Mouse (Mus musculus) midbrain, embryonic 15.5 days (tissue): ENCODE results near the gene Acer3. TPM values are rescaled to one million over a fixed set of nuclear protein-coding genes. Genes with fewer than 3 reads are reported as not detected.

Source experiments
- ATAC-seq: fragments of 200-750 bp; cut with Nextera tagmentation; replicated peaks from 2 replicates; pipeline ENCODE4 v1.8.0; 2017; ENCODE audit warnings: moderate TSS enrichment
- H3K27ac ChIP-seq: fragments of 300-500 bp; sonication (generic); 2 replicates; pipeline ENCODE4 v1.5.1; 2015; ENCODE audit warnings: mild to moderate bottlenecking, inconsistent platforms
- H3K27me3 ChIP-seq: fragments of 300-500 bp; sonication (generic); replicated peaks from 2 replicates; pipeline ENCODE4 v1.6.1; 2015; ENCODE audit warnings: inconsistent platforms
- H3K36me3 ChIP-seq: fragments of 300-500 bp; sonication (generic); replicated peaks from 2 replicates; pipeline ENCODE4 v1.6.1; 2015; ENCODE audit warnings: inconsistent platforms
- H3K4me1 ChIP-seq: fragments of 300-500 bp; sonication (generic); 2 replicates; pipeline ENCODE4 v1.6.1; 2015; ENCODE audit warnings: inconsistent platforms
- H3K4me2 ChIP-seq: fragments of 300-500 bp; sonication (generic); 2 replicates; pipeline ENCODE4 v1.6.1; 2015; ENCODE audit warnings: inconsistent platforms, mild to moderate bottlenecking, moderate library complexity
- H3K4me3 ChIP-seq: fragments of 300-500 bp; sonication (generic); 2 replicates; pipeline ENCODE4 v1.5.1; 2015; ENCODE audit warnings: mild to moderate bottlenecking, inconsistent platforms
- H3K9ac ChIP-seq: fragments of 300-500 bp; sonication (generic); 2 replicates; pipeline ENCODE4 v1.6.1; 2015; ENCODE audit warnings: mild to moderate bottlenecking, inconsistent platforms
- H3K9me3 ChIP-seq: fragments of 300-500 bp; sonication (generic); 2 replicates; pipeline ENCODE4 v1.6.1; 2016; ENCODE audit warnings: inconsistent platforms
- WGBS: fragments of 180-500 bp; shearing (Covaris S2); methylation state at CpG from one replicate; pipeline ENCODE4 v1.1.7; 2015; ENCODE audit warnings: mixed read lengths; 5-methylcytosine and 5-hydroxymethylcytosine counted together
- polyA plus RNA-seq: library from polyadenylated mRNA; unstranded; fragments of >200 nt; fragmentation: Nextera tagmentation; extraction: Ambion mirVana; gene quantifications from 2 replicates; pipeline ENCODE4 v1.2.1, GENCODE M21; 2015

The Acer3 gene
- polyA plus RNA-seq, 1 experiment from 2014 or later, result 18.3 TPM

- whole genome bisulfite sequencing, result 79% methylated on average over 4 of the region's 4 CpGs
- no peaks in the 10 kb centered on the region for H3K36me3 ChIP-seq
- no peak overlapping the region for H3K9ac ChIP-seq
- H3K4me1 ChIP-seq, result no peaks in the 10 kb centered on the region
- ATAC-seq, result no peak
- H3K9me3 ChIP-seq, result no peaks in the 10 kb centered on the region
- H3K27ac ChIP-seq, result no peak overlapping the region
- H3K4me3 ChIP-seq, result no peak overlapping the region
- H3K4me2 ChIP-seq, result no peak overlapping the region
- H3K27me3 ChIP-seq, result no peaks in the 10 kb centered on the region
These were observed 118.1 kb downstream of the Acer3 start for GRCm38 (mm10) chr7:98202946-98203345.

- ATAC-seq, result no peak
- no peak overlapping the region for H3K27ac ChIP-seq
- WGBS, result 80% methylated on average over 5 of the region's 5 CpGs
- no peak overlapping the region for H3K9ac ChIP-seq
- H3K4me1 ChIP-seq, result no peaks in the 10 kb centered on the region
- H3K4me3 ChIP-seq, result no peak overlapping the region
- H3K27me3 ChIP-seq, result 0 out of 2 replicates have a peak, but pooled peaks cover under 1% of the 10 kb centered on the region
- no peaks in the 10 kb centered on the region for H3K36me3 ChIP-seq
- no peaks in the 10 kb centered on the region for H3K9me3 ChIP-seq
- no peak overlapping the region for H3K4me2 ChIP-seq
These were observed 119.4 kb downstream of the Acer3 start for GRCm38 (mm10) chr7:98201493-98202028.

DNA sequence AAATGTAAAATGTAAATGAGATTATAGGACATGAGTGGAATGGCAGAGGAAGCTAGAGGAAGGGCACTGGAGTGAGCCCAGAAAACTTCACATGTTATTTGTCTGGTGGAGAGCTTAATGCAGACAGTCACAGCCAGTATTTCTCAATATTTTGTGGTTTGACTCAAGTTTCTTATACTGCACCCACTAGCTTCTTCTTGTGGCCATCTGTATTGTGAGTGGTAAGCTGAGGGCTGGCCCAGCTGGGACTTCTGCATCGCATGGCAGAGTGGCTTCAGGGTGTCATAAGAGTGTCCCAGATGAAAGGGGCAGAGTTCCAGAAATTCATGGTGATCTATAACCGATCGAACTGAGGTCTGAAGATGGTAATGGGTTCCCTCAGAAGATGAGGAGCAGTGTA, 120.6 kb downstream of the Acer3 start:
- Histone ChIP-seq H3K9me3 (no peaks in the 10 kb centered on the region), H3K36me3 (no peaks in the 10 kb centered on the region), H3K9ac (no peak overlapping the region), H3K4me2 (no peak overlapping the region), H3K27me3 (peaks cover 12% of the 10 kb centered on the region), H3K4me3 (no peak overlapping the region), H3K27ac (no peak overlapping the region), H3K4me1 (no peaks in the 10 kb centered on the region)
- ATAC-seq, result no peak
- 82% methylated on average over 3 of the region's 3 CpGs for WGBS

DNA sequence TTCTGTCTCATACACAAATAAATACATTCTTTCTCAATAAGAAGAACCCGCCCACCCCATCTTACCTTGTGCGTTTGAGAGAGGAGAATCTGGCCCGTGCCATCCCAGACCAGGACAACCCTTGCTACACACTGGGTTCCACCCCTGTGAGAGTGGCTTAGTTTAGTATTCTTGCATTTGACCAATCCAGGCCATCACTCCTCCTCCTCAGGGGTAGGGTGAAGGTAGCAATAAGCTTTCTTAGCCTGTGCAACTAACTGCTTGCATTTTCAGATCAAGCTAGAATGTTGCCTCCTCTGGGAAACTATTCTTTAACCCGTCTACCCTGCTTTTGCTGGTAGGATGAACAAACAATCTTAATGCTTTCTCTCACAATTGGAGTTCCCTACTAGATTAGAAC, 121.6 kb downstream of the Acer3 start, which contains the start of gene B3gnt6:
B3gnt6 (minus strand) TSS at position 101 of the 400 bp plus-strand sequence.
- 88% methylated on average over 4 of the region's 4 CpGs for WGBS
- Histone ChIP-seq H3K27ac (no peak within 1 kb of the TSS), H3K27me3 (peaks cover 22% of the 10 kb centered on the region), H3K9ac (no peak within 1 kb of the TSS), H3K4me3 (no peak within 1 kb of the TSS), H3K9me3 (no peaks in the 10 kb centered on the region), H3K4me1 (peaks cover 2% of the 10 kb centered on the region; the same call in 1 of the 2 replicates), H3K4me2 (no peak within 1 kb of the TSS), H3K36me3 (no peaks in the 10 kb centered on the region)
- no peak for ATAC-seq

DNA sequence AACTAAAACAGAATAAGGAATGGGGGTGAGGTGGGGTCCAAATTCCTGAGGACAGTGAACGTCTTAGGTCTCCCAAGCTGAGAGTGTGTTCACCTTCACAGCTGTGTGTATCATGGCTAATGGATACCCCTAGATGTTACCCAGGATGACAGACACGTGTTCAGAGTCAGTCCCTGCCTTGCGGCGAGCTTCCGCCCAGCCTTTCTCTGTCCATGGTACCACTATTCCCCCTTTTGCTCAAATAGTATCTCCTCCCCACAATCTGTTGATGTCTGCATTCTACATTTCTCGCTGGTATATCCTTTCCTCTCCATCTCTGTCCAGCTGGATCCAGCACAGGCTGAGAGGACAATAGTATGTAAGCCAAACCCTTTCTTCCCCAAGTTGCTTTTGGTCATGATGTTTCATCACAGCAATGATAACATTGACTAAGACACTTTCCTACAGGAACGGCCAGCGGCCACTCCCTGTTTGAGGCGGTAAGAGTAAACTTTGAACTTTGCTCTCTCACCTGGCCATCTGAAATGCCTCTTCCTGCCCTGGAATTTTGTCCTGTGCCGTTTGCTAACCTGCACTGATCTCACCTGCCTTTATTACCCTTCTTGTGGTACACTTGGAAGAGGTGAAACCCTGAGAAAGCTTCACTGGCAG, 125.7 kb downstream of the Acer3 start:
- Histone ChIP-seq H3K9me3 (no peaks in the 10 kb centered on the region), H3K4me3 (no peak overlapping the region), H3K4me2 (no peak overlapping the region), H3K9ac (no peak overlapping the region), H3K36me3 (no peaks in the 10 kb centered on the region), H3K4me1 (peaks cover 16% of the 10 kb centered on the region), H3K27me3 (peaks cover 58% of the 10 kb centered on the region), H3K27ac (no peak overlapping the region)
- no peak for ATAC-seq
- 49% methylated on average over 10 of the region's 10 CpGs for WGBS

DNA sequence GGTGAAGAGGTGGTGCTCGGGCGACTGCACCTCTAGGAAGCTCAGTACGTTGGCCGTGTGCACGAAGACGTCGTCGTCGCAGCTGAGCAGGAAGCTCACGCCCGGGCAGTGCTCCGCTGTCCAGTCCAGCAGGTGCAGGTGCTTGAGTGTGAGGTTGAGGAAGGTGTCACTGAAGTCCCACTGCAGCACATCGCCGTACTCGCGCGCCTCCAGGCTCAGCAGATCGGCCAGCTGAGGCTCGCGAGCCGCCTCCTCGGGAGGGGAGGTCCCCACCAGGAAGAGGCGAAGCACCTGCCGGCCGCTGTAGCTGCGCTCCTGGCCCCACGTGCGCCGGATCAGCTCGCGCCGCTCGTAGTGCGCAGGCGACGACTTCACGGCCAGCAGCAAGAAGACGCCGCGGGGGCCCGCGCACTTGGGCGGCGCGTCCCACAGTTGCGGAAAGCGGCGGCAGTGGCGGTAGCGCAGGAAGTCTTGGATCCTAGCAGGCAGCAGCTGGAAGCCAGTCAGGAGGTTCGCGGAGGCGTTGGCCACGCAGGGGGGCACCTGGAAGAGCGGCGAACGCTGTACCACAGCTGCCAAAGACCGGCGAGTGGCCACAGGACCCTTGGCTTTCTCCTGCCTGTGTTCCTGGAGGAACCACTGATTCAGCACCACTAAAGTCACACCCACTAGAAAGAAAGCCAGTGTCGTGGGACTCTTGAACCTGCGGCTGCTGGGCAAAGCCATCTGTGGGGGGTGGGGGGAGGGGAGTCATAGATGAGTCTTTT, 126.8 kb downstream of the Acer3 start:
- Histone ChIP-seq H3K27ac (no peak overlapping the region), H3K36me3 (no peaks in the 10 kb centered on the region), H3K4me1 (peaks cover 16% of the 10 kb centered on the region), H3K4me3 (peak overlapping the region; percentile 45), H3K9ac (peak overlapping the region; percentile 37), H3K27me3 (peaks cover 58% of the 10 kb centered on the region), H3K4me2 (peak overlapping the region; percentile 91), H3K9me3 (no peaks in the 10 kb centered on the region)
- peak; percentile 71 for ATAC-seq
- WGBS, result 1% methylated on average over 61 of the region's 61 CpGs

DNA sequence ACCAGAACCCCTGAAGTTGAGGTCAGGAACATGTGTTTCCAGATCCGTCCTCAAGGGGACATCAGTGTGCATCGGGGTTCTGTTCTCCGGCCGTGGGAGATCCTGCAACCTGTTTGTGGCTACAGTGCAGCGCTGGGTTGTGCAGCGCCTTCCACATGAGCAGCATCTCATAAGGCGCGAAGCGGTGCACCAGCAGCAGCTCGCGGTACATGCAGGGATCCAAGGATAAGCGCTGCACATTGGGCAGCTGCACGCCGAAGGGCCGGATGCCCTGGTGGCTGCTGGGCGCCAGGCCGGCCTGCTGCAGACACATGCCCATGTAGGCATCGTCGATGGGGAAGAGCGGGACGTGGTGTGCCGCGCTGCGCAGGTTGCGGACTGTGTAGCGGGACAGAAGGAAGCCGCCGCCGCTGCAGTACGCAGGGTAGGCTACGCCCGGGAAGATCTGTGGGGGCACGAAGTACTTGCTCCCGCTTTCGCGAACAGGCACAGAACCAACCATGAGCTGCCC, 127.4 kb downstream of the Acer3 start:
- WGBS, result 3% methylated on average over 36 of the region's 36 CpGs
- H3K4me1 ChIP-seq, result peaks cover 16% of the 10 kb centered on the region
- no peaks in the 10 kb centered on the region for H3K9me3 ChIP-seq
- H3K27ac ChIP-seq, result no peak overlapping the region
- H3K4me2 ChIP-seq, result peak overlapping the region; percentile 91
- peak overlapping the region; percentile 45 for H3K4me3 ChIP-seq
- peak; percentile 86 for ATAC-seq
- H3K27me3 ChIP-seq, result peaks cover 64% of the 10 kb centered on the region
- H3K9ac ChIP-seq, result peak overlapping the region; percentile 37
- no peaks in the 10 kb centered on the region for H3K36me3 ChIP-seq

GRCm38 (mm10) chr7:98191571-98192250, 129.3 kb downstream of the Acer3 start:
- H3K9me3 ChIP-seq, result no peaks in the 10 kb centered on the region
- no peak overlapping the region for H3K4me3 ChIP-seq
- H3K9ac ChIP-seq, result no peak overlapping the region
- no peaks in the 10 kb centered on the region for H3K36me3 ChIP-seq
- no peak for ATAC-seq
- no peak overlapping the region for H3K27ac ChIP-seq
- H3K27me3 ChIP-seq, result peaks cover 65% of the 10 kb centered on the region
- no peak overlapping the region for H3K4me2 ChIP-seq
- peaks cover 16% of the 10 kb centered on the region for H3K4me1 ChIP-seq
- WGBS, result 64% methylated on average over 17 of the region's 17 CpGs

DNA sequence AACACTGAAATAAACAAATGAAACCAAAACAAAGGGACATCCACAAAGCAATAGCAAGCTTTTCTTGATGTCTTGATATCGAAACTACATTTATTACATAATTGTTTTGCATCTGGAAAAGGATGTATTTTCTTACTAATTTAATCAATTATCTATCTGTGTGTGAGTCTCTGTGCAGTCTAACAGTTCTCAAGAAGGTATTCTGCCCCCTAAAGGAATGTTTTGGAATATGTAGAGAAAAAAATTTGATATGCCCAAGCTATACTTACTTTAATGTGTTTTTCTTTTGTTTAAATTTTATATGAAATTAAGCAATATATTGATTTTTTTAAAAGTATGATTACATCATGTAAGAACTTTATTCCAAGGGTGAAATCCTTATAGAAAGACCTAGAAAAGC, 130.4 kb downstream of the Acer3 start:
- Histone ChIP-seq H3K4me2 (no peak overlapping the region), H3K27me3 (peaks cover 54% of the 10 kb centered on the region), H3K36me3 (no peaks in the 10 kb centered on the region), H3K9me3 (no peaks in the 10 kb centered on the region), H3K4me1 (peaks cover 18% of the 10 kb centered on the region), H3K4me3 (no peak overlapping the region), H3K9ac (no peak overlapping the region), H3K27ac (no peak overlapping the region)
- ATAC-seq, result no peak
- WGBS, result 93% methylated on average over 1 of the region's 1 CpGs

GRCm38 (mm10) chr7:98189745-98190144, 131.3 kb downstream of the Acer3 start:
- H3K27me3 ChIP-seq, result peaks cover 46% of the 10 kb centered on the region
- WGBS, result 47% methylated on average over 3 of the region's 3 CpGs

GRCm38 (mm10) chr7:98188680-98189079, 132.3 kb downstream of the Acer3 start:
- Histone ChIP-seq H3K9me3 (no peaks in the 10 kb centered on the region), H3K9ac (no peak overlapping the region), H3K4me1 (peaks cover 10% of the 10 kb centered on the region), H3K27ac (no peak overlapping the region), H3K27me3 (peaks cover 36% of the 10 kb centered on the region), H3K36me3 (no peaks in the 10 kb centered on the region), H3K4me2 (no peak overlapping the region), H3K4me3 (no peak overlapping the region)
- ATAC-seq, result no peak
- 95% methylated on average over 2 of the region's 2 CpGs for WGBS

More at GRCm38 (mm10) chr7:98189745-98190144, 131.3 kb downstream of the Acer3 start:
- no peak for ATAC-seq
- H3K4me1 ChIP-seq, result peaks cover 18% of the 10 kb centered on the region
- no peaks in the 10 kb centered on the region for H3K9me3 ChIP-seq
- no peak overlapping the region for H3K9ac ChIP-seq
- no peak overlapping the region for H3K4me2 ChIP-seq
- no peak overlapping the region for H3K4me3 ChIP-seq
- H3K27ac ChIP-seq, result no peak overlapping the region
- no peaks in the 10 kb centered on the region for H3K36me3 ChIP-seq

DNA sequence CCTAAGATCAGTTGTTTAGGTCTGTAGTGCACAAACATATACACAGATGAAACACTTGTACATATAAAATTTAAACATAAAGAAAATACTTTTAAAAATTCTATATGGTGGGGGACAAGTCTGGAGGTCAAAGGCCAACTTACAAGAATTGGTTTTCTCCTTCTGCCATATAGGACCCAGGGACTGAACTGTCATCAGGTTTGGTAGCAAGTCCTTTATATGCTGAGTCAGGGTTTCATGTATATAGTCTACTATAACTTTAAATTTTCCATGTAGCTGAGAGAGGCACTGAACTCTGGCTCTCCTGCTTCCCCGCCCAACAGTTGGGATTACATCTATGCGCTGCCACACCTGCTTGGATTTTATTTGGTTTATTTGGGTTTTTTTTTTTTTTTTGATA, 132.8 kb downstream of the Acer3 start:
- WGBS, result 96% methylated on average over 2 of the region's 2 CpGs
- Histone ChIP-seq H3K4me1 (peaks cover 5% of the 10 kb centered on the region), H3K36me3 (no peaks in the 10 kb centered on the region), H3K9me3 (no peaks in the 10 kb centered on the region), H3K9ac (no peak overlapping the region), H3K4me3 (no peak overlapping the region), H3K4me2 (no peak overlapping the region), H3K27me3 (peaks cover 32% of the 10 kb centered on the region), H3K27ac (no peak overlapping the region)
- ATAC-seq, result no peak
